Mouse (Mus musculus): ENCODE data around the gene Dip2c.

The Dip2c gene

DNA sequence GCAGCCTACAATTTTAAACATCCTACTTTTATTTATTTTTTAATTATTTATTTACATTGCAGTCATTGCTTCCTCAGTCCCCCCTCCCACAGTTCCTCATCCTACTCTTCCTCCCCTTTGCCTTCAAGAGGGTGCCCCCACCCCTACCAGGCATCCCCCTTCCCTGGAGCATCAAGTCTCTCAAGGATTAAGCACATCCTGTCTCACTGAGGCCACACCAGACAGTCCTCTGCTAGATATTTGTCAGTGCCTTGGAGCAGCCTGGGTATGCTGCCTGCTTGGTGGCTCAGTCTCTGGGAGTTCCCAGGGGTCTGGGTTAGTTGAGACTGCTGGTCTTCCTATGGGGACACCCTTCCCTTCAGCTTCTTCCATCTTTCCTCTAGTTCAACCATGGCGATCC, 397.8 kb downstream of the Dip2c start:
- no peak for DNase-seq (ENCODE audit: low read depth)

DNA sequence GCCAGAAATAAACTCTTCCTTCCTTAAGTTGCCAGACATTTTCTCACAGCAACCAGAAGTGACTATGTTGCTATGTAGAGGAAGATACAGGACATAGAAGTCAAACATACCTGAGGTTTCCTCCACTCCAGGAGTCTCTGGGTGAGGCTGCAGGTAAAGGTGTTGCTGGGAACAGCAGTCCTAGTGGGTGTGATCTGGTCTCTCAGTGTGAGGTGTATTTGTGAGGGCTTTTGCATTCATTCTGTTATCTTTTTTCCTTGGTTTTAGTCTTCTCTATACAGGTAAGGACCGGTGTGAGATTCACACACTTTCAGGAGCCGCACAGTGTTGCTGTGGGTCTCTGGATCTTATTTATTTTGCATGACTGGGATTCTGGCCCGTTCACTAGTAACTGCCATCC, 405.2 kb downstream of the Dip2c start:
- no peak for DNase-seq (ENCODE audit: low read depth)

DNA sequence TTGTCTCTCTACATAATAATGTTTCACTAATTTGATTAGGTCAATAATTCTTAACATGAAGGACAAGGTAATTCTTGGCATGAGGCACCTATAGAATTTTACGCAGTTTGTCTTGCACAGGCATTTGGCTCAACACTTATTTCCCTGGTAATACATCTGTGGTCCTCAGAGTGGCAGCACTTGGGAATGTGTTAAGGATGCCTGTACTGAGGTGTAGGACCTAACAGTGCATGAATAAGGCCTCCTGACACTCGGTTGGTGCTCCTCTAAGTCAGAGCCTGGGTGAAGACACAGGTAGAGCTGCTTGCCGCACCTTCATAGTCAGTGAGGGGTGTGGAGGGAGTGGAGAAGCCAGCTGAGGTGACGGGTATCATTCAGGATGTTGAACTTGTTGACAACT, 407.0 kb downstream of the Dip2c start:
- no peak for DNase-seq (ENCODE audit: low read depth)

DNA sequence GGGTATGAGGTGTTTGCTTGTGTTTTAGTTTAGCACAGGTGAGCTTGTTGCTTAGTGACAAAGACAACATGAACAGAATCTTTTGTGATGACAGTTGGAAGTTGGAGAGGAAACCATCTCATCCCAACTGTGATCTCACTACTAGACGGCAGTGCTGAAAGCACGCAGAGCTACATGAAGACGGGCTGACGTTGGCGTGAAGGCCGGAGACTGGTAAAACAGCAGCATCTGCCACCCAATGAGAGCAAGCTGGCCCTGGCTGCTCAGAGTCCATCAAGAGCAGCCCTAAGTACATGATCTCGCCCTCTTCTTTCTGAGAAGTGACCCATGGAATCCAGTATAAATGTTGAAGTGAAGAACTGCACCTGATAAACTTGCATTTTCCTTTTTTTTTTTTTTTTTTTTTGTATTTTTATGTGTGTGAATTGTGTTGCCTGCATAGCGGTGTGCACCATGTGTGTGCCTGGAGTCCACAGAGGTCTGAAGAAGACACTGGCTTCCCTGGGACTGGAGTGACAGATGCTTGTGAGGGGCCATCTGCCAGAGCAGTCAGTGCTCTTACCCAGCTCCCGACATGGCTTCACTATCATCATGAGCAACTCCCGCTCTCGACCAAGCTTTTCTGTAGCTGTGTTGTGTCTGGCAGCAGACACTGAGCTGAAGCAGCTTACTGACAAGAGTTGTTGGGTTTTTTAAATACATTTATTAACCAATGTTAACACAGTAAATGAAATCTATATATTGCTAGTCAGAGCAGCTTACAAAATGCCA, 408.0 kb downstream of the Dip2c start:
- no peak for DNase-seq (ENCODE audit: low read depth)

DNA sequence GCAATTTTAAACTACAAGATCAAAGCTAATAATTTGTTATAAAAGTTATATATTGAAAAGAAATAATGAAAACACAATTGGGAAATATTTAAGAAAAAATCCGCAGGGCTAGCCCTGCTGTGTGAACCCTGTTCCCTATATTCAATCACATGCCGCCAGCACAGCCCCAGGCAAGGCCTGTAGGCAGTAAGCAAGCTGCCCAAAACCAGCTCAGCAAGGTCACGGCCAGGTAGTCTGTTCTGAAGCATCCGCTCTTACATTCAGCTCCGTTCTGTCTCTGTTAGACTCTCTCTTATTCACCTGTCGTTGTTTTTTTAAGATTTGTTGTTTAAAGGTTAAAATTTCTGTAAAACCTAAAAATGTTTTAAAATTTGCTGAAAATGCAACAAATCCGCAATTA, 409.9 kb downstream of the Dip2c start:
- no peak for DNase-seq (ENCODE audit: low read depth)

DNA sequence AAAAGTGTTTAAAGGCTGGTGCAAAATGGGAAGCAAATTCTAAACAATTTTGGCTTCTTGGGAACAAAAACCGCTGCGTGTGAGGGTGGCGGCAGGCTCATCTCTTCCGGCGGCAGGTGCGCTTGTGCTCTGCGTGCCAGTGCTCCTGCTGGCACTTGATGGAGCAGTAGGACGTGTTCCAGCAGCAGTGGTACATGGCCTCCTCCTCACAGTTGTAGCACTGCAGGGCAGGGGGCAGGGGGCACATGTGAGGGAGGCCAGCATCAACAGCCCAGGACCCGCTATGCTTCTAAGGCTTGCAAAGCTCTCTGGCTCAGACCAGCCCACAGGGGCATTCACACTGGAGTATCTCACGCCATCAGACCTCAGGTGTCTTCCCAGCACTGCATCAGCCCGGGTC, 410.4 kb downstream of the Dip2c start:
- DNase-seq (ENCODE audit: low read depth), result no peak

DNA sequence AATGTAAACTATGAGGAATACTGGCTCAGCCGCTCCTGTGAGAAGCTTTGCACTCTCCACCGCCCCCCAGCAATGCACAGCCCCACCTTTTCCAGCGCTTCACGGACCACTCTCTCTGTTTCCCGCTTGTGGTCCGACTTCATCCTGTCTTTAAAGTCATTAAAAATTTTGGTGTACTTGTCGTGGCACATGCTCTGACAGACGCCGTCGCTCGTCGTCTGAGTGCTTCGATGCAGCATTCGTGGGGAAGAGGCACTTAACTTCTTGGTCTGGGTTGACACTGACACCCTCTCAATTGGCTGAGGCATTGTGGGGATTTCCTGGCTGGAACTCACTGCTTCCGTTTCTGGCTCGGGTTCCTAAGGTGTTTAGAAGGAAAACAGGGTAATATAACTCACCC, 413.0 kb downstream of the Dip2c start:
- no peak for DNase-seq (ENCODE audit: low read depth)

DNA sequence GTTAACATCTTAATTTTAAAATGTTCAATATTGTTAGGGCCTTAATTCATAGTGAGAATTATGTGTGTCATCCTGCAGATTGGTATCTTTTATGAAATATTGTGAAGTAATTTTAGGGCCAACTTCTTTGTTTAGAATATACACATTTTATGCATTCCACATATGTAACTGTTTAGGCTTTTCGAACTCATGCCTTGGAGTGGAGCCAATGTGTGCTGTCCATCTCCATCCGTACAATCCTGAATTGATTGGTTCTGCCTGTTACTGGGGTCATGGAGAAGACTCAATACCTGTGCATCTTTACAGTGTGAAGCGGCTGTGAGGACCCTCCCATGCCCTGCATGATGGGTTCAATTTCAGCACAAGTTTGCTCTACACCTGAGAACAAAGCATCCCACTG, 416.5 kb downstream of the Dip2c start:
- DNase-seq (ENCODE audit: low read depth), result no peak

DNA sequence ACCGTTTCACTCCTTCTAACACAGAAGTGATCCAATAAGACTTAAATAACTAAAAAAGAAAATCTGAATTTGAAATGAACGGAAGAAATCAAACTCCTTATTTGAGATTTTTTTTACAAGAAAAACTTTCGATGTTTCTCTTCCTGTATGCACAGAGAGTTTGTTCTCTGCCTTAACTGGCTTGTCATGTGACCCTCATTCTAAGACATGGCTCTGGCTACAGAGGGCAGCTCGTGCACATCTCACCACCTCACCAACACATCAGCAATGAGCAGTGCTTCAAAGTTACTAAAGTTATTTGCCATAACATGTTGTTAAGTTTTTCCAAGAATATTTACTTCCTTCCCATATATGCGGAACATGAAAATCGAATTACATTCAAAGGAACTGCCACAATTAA, 418.3 kb downstream of the Dip2c start:
- DNase-seq (ENCODE audit: low read depth), result no peak

DNA sequence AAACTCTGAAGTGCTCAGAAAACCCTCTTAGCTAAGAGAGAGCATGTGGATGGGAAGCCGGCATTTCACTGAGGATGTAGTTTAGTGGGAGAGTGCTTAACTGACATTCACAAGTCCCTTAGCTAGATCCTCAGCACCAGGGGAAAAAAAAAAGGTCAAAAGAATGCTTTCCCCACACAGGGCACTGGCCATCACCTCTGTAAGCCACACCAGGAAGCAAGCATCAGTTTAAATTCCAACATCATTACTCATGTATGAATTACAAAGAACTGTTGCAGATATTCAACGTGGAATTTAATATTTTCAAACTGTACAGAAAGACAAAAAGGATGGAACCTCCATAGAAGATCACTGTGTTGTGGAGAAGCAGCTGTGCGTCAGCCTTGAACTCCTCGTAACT, 419.1 kb downstream of the Dip2c start:
- DNase-seq (ENCODE audit: low read depth), result no peak

DNA sequence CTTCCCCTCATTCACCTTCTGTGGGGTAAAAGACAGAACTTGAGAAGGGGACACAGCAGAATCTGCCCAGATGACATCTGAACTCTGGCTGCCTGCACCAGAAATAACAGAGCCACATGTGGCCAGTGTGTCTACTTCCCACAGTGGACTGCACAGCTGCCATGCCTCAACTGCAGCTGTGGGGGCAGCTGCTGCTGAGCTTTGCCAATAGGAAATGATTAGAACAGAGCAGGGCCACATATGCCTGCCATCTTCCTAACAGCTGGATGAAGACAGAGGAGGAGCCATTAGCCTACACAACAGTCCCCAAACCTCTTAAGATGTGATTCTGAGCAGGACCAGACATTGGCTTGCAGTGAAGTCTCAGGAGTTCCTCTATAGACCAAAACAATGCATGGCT, 419.5 kb downstream of the Dip2c start:
- DNase-seq (ENCODE audit: low read depth), result no peak

DNA sequence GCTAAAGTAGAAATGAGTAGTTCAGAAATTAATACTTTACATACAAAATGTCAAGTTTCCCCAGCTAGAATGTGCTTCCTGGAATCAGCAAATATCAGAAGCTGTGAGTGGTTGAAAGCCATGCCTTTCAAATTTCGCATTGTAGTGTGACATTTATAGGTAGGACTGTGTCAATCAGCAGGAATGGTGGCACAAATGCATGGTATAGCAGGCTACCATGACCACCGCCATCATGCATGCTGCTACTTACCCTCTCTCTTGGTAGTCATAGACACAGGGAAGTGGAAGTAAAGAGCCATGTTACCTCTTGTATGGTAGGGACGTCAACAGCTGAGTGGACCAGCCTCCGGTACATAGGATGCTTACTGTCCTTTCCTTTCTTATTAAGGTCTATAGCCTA, 421.0 kb downstream of the Dip2c start:
- DNase-seq (ENCODE audit: low read depth), result no peak

DNA sequence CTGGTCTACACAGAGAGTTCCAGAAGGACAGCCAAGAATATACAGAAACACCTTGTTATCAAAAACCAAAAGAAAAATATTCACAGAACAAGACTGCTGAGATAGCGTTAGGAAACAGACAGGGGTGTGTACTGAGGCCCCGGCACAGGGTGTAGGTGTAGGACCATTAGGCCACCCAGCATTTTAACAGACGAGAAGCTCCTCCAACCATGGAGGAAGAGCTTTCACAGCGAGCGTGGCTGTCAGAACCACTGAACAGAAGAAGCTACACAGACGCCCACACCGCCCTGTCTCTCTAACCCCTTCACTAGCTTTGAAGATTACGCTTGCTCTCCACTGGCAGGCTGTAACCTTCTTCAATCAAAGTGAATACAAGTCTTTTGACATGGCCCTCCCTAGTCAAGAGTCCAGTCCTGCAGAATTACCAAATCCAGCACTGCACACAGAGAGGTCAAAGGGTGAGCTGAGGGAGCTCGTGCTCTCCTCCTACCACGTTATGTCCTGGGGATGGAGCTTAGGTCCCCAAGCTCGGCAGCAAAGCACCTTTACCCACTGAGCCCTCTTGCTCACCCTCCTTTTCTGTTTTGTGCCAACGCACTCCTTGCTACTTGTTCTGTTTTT, 426.4 kb downstream of the Dip2c start:
- DNase-seq (ENCODE audit: low read depth), result no peak

DNA sequence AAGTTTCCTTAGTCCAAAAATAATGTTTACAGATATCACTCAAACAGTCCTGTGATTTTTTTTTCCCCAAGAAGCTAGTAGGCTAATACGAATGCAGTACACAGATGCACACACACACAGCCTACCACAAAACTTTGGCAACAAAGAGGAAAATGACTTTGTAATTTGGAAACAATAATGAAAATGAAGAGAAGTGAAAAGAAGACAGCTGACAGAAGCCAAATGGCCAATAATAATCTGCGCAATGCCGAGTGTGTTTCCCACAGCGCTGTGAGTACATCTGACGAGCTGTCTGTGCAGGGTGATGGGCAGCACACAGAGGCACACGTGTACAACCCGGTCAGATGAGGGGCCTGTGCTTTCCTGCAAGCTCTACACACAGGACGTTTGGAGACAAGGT, 430.4 kb downstream of the Dip2c start:
- no peak for DNase-seq (ENCODE audit: low read depth)

DNA sequence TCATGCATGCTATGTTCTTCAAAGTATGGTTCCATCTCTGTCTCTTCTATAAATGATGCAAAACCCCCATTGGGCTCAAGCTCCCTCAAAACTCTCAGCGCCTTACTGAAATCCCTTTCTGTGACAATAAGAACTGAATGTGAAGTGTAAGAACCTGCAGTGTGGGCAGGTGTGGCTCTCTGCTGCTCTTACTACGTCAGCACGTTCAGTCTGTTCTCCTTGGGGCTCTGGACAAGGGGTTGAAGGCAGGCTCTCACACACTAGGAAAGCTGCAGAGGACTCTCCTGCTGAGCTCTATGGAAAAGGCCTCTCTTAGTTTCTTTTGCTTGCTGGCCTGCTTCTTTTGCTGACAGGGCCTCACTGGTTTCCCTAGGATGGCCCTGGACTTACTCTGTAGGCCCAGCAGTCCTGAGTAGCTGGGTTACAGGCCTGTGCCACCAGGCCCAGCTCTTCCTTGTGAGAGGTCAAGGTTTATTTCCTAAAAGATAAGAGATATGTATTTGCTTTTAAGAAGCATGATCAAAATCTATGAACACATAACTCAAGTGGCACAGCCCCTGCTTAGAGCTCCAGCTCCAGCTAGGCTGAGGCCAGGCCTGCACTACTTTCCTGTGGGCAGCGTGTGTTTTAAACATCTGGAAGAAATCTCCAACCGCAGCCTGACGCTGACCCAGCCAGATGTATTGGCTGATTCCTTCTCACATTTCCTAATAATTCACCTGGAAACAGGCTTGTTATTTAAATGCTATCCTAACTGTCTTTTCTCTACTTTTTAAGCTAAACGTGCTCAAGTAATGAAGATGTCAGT, 432.3 kb downstream of the Dip2c start:
- DNase-seq (ENCODE audit: low read depth), result no peak

DNA sequence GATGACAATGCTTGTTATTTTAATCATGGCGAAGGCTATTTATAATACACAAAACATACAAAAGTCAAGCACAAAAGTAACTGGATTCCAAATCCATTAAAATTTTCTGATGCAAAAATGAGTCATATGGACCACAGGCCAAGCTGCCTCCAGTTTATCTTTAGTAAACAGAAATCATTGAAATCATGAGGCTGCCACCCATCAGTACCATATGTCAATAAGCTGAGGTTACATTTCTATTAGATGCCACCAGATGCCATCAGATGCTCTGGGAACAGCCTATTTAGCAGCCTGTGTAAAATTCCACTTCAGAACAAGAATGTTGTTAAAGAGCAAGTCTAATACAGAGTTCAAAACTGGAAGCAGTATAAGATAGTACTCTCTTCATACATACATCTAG, 436.1 kb downstream of the Dip2c start:
- DNase-seq (ENCODE audit: low read depth), result no peak

DNA sequence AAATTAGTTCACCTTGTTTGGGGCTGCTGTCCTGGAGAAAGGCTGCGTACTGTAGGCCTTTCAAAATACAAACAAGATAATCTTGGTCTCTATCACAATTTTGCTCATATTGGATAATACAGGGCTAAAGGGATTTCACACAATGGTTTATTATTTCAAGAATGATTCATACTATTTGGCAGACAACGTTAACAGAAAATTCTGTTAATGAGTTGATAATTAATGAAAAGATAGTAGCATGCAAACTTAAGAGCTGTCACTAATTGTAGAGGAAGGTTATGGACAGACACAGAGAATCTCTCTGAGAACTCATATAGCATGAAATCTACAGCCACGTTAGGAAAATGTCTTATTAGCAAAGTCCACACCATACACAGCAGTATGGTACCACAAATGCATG, 436.6 kb downstream of the Dip2c start:
- no peak for DNase-seq (ENCODE audit: low read depth)

DNA sequence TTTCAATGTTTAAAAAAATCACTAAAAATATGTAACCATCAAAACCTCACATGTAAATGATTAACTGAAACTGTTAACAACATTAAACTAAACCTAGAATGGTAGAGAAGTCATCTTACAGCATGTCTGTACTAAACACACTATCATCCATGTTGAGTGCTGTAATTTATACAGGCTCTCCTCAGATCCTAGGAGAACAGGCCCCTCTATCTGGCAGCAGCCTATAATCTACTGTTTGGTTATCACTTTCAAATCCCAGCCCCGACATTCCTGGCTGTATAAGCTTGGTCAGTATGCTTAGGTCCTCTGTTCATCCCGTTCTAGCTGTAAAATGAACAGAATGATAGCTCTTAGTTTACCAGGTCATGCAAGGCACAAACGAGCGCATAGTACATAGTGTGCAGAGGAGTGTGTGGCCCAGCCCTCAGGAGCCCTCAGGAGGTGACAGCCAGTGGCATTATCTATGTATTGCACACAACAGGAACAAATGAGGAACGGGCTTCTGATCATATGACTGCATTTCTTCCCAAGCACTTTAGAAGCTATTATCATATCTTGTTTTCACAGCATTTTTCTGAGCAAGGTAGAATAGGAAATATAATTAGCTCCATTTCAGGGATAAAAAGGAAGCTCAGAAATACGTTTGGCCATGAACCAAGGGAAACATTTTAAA, 437.3 kb downstream of the Dip2c start:
- peak; percentile 16 for DNase-seq (ENCODE audit: low read depth)

DNA sequence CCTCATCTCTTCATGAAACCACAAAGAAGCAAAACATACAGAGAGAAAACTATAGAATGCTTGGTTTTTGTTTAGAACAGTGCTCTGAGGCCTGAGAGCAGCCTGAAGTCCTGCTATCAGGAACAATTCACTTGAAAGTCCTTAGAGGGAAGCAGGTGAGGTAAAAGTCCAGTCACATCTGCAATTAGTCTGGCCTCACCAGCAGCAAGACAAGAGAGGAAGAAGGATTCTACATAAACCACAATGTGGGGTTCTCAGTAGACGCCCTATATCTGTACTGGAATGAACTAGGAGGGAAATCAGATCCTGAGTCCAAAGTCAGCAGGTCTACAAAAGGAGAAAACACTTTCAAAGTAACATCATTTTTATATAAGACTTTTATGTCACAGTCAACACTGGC, 438.9 kb downstream of the Dip2c start:
- DNase-seq (ENCODE audit: low read depth), result no peak

All from c-Kit-positive CD71-negative TER-119-negative erythroid progenitor cells, embryonic 14.5 days (primary cell).